Mouse (Mus musculus): ENCODE measurements around the gene Kif1b.

Gene Kif1b

DNA sequence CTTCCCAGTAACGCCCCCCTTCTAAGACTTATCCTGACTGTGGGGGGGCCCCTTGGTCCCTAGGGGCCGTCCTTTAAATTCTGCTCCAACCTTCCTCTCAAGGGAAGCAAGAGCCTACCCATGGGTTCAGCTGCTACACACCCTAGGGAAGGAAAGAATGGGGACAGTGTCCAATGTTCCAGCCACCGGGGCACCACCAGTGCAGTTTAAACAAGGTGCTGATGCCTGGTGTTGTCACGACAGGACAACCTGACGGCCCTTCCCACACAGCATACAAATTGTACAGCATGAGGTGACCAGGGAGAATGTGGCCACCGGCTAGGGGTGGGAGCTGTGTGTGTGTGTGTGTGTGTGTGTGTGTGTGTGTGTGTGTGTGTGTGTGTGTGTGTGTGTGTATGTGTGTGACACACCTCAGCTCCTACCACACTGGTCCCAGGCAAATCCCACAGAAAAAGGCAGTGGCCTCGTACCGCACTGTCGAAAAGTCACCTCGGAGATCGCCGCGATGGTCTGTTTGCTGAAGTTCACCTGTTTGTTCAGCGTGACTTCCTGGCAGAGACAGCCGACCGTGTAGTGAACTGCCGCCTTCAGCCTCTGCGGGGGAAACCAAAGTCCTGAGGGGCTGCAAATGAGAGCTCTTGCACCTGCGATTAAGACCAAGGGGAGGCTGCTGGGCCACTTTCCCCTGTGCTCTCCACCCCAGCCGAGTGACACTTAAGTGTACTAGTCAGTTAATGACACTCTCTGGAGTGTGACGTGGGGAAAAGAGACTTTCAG is 175.5 kb downstream of the Kif1b start:
- no peak for DNase-seq

- DNase-seq: no peak
These were observed 176.3 kb downstream of the Kif1b start for GRCm38 (mm10) chr4:149131021-149131752.

DNA sequence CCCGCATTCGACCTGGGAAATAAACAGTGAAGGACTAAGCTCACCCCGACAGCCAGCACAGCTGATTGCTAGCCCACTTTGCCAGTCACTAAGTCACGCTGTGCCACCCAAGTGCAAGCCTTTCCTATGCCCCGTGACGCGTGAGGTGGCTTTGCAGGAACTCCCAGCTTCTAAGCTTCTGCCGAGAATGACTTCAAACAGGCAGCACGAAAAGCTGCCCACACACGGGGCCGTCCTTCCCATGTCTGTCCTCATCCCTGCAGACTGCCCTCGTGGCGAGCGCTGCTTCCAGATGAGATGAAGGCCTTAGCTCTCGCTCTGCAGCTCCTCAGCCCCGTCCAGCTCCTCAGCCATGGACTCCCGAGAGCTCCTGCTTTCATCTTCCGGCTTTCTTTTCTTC is 179.0 kb downstream of the Kif1b start:
- no peak for DNase-seq

DNA sequence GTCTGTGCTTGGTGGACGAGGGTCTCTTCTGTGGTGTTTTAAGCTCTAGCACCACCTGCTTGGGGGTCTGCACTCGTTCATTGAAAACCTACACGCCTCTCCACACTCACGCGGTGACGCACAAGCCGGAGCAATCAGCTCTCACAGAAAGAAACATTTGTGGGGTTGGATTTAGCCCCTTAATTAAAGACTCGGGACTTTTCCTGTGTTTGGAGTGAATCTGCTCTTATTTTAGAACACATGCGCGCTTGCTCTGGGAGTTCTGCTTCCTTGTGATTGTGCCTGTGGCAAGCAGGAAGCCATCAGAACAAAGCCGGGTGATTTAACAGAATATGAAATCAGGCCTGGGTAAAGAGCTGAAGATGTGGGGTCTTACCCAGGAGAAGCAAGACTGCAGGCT is 180.8 kb downstream of the Kif1b start, which contains the start of gene Cort:
Gene Cort (minus strand): TSS at position 101 of the 400 bp plus-strand sequence.
- no peak for DNase-seq
